Mouse (Mus musculus) ovary, postnatal 14 days (tissue): ENCODE measurements around the gene Sestd1.

ENCODE experiments used
- DNase-seq: peaks from one replicate; pipeline ENCODE4 v3.0.0; 2022; ENCODE audit warnings: low spot score

Gene Sestd1

DNA sequence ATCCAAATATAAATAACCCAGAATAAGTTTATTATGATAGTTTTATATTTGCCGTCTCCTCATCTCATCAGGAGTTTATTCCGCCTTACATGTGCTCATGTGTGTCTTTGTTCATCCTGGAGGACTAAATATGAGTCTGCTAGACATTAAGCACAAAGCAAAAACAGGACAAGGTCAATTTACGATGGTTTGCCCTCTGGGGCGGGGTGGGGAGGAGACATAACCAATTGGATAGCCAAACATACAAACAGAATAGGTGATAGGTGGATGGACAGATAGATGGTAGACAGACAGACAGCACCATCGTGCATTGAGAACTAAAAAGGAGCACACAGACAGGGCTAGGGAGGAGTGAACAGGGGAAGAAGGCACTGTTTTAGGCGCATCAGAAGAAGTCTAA is 106.6 kb downstream of the Sestd1 start:
- DNase-seq = no peak

DNA sequence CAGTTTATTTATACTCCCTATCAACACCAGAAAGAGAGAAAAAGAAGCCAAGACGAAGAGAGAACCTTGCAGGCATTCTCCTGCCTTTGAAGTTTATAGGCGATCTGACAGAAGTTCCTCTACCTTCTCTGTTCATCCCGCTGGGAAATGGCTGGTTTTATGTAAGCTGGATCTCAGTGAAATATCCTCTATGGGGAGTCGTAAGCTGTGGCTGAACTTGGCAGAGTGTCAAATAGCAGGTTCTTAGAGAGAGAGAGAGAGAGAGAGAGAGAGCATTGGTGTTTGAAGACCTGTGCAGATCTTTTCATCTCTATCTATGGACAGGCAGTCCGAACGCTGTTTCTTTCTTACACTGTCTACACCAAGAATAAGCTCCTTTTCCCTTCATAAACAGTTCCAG is 107.0 kb downstream of the Sestd1 start:
- no peak for DNase-seq

DNA sequence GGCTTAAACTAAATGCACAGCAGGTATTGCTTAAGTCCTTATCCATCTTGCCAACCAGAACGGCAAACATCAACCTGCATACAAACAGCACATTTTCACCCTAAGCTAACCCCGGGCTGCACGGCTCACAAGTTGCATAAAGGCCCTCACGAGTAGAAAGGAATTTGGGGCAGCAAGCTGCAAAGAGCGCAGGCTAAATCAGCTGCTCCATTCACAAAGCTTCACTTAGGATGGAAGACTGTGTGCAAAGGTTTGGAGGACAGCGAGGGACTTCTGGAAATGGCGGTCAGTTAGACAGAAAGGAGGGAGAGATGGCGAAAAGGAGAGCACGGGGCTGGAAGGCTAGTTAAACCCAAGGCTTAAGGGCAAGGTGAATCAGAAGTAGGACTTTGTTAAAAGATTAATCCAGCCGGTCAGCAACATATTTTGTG is 108.1 kb downstream of the Sestd1 start:
- no peak for DNase-seq

DNA sequence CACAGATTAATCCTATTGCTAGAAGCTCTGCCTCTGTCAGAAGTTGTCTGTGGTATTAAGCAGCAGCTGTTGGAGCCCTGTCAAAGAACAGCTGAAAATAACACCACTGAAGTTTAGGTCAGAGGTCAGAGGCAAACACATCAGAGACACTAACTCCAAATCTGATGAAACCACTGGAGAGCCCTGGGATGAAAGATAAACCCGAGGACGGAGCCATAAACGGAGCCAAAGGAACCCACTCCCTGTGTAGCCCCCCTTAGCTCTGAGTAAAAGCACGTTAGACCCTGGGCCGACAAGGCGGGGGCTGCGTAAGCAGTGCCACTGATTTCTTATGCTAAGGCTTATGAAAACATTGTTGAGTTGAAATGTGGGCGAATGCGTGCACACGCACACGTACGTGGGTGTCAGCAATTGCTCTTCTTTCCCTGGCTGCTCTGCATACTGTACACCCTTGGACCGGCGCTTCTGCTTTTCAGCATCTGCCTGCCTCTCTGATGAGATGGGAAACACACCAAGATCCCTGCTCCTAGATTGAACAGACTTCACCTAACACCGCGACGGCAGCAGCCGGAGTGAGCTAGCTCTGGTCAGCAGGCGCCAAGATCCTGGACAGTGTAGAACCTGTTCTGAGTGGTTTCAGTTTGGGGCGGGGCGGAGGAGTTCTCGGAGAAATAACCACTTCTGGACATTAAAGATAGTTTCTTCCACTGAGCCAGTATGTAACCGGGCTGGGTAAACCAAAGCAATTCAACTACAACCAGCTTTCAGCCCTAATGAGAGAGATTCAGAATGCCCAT is 108.8 kb downstream of the Sestd1 start:
- DNase-seq = peak; percentile 17

DNA sequence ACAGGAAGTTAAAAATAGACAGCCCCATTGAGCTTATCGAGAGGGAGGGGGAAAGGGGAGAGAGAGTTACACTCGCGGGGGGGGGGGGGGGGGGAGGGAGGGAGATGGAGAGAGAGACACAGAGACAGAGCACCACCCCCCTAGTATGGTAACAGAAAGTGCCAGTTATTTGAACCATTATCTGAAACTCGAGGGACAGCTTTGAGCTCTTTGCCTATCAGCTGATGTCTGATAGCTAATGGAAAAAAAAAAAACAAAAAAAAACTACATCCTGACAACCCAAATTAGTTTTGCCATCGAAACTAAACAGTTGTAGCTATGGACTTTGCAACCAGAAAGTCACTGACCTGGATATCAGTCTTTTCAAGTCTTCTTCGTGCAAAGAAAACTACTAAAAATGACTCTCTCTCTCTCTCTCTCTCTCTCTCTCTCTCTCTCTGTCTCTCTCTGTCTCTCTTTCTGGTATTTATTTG is 109.7 kb downstream of the Sestd1 start, which contains the start of gene Ccdc141:
Ccdc141 (minus strand) TSS at position 4 of the 473 bp plus-strand sequence.
- DNase-seq = no peak

DNA sequence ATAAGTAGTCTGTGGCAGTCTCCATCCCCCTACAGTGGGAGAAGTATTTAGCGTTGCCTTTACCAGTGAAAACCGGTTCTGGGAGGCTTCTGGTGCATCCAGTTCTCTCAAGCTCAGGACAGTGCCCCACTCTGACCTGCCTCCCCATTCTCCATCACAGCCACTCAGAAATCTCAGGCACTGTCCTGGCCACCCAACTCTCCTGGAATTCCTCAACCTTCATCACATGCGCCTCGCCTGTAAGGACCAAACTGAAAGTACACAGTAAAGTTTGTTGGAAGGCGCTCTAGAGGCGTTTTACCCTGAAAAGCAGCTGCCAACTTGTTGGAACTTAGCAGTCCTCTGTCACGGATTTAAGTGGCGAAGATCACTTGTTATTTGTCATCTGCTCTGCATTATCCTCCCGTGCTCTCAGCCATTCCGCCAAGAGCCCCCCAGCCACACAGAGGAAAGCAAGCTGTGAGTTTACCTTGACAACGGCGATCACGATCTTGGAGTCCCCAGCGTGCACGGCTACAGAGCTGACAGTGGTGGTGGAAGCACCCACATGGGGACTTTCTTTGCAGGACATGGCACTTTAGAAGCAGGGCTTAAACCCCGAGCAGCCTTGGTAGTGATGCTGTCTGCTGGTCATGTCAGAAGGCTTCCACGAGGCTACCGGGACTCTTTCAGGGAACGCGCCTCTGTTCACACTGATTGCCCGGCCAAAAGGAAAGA is 110.3 kb downstream of the Sestd1 start:
- peak; percentile 21 for DNase-seq

DNA sequence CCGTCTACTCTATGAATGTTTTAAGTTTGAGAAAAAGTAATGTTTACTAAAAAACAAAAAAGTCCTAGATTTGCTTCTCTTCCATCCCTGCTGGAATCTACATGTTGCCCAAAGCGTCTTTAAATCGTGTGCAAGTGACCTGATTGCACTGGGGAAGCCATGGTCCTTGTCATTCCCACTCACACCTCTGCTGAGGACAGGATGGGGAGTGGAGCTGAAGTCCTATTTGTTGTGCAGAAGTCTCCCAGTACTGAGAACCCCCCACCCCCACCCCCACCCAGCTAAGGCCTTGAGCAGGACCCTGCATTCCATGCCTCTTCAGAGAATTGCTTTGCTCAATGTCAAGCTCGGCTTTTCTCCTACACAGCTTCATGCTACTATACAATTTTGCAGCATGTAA is 111.2 kb downstream of the Sestd1 start:
- DNase-seq = no peak

DNA sequence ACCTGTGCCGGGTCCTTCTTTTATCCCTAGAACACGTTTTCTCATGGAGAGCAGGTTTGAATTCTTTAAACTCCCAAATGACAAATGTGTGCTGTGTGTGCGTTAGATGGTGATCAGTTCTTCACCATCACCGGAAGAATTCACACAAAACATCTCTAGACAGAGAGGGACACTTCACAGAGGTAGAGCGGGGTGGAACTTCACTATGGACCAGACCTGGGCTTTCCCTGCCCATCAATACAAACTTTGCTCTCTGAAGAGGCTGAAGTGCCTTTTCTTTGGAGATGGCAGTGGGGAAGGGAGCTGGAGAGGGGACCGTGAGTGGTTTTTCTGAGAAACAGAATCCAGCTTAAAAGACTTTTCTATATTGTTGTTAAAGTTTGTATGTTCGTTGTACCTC is 111.6 kb downstream of the Sestd1 start:
- no peak for DNase-seq

DNA sequence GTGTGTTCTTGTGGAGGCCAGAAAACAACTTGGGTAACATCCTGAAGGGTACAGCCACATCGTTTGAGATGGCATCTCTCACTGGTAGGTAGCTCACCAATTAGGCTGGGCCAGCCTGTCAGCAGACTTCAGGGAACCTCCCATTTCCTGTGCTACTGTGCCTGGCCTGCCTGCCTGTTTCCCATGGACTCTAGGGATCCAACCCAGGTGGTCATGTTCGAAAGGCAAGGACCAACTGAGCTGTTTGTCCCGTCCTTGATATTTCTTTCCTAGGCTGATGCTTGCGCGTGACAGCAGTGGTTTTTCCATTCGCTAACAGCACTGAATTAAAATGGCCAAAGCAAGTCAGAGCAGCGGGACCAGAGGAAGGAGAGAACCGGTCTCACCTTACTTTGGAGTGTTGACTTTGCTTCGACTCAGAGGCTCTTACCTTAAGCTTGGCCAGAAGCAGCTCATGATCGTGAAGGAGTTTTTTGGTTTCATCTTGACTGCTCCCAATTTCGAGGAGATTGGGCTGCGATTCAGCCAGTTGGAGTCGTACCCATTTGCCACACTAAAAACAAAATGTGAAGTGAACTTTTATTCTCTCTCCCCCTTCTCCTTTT is 112.2 kb downstream of the Sestd1 start:
- no peak for DNase-seq

DNA sequence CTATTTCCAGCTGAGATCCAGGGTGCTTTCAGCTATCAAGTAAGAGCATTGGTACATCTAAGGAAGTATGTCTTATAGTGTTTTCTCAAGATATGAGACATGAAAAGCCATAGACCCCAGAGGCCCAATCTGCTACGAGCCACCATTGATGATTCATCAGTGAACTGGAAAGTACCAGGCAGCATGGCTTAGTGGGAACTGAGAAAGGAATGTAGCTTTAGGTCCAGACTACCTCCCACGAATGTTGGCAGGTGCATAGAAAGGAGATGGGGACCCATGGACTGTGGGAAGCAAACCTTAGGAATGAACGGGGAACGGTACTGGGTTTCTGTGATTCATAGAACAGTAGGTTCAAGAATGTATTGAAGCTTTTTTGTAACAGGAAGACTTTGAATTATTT is 114.0 kb downstream of the Sestd1 start:
- DNase-seq = no peak

DNA sequence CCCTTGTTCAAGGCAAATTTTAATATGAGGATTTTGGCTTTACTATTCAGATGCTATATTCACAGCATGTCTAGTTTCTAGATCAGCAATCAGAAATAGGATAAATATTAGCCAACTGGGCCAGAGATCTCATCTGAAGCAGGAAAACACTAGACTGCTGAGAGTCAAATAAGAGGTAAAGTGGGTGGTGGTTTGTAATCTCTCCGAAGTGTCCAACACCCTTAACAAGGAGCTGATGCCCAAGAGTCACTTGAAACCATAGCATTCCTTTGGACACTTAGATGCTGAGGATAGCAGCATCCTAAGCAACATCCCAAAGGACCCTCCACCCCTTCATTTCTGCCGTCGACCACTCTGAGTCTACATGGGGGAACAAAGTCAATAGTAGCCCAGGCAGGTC is 115.7 kb downstream of the Sestd1 start:
- no peak for DNase-seq

DNA sequence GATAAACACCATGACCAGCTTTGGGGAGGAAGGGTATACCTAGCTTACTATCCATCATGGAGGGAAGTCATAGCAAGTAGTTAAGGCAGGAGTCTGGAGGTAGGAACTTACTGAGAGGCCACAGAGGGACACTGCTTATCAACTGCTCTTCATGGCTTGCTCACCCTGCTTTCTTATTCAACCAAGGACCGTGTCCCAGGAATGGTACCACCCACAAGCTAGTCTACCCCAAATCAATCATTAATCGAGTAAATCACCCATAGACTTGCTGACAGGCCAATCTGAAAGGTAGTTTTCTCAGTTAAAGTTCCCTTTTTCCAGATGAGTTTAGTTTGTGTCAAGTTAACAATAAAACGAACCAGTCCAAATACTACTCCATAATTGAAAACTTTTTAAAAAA is 117.0 kb downstream of the Sestd1 start:
- DNase-seq = no peak

DNA sequence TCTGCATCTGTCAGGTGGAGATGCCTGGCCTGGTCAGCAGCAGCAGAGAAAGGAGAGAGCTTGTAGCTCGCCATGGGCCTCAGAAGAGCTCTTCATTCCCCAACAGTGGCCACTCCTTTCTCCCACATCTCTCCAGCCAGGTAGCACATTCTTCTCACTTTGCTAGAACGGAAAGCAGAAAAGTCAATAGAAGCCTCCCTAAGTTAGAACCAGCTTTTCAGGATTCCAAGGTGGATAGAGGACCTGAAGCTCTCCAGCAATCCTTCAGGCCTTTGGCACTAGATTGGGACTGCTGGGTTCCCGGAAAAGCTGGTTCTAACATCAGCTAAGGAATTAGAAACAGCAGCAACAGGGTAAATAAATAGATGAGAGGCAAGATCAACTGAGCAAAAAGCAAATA is 118.3 kb downstream of the Sestd1 start:
- DNase-seq = no peak

DNA sequence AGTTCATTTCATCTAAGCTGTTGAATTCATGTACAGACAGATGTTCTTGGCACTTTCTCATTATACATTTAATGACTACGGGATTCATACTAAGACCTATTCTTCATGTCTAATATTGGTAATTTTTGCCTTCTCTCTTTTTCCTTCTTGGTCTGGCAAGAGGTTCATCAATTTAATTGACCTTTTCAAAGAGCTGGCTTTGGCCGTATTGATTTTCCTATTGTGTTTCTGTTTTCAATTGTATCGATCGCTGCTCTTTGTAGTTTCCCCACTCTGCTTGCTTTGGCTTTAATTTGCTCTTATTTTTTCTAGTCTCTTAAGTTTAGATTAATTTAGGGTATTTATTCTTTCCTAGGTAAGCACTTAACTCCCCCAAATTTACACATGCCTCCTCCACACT is 122.8 kb downstream of the Sestd1 start:
- no peak for DNase-seq

DNA sequence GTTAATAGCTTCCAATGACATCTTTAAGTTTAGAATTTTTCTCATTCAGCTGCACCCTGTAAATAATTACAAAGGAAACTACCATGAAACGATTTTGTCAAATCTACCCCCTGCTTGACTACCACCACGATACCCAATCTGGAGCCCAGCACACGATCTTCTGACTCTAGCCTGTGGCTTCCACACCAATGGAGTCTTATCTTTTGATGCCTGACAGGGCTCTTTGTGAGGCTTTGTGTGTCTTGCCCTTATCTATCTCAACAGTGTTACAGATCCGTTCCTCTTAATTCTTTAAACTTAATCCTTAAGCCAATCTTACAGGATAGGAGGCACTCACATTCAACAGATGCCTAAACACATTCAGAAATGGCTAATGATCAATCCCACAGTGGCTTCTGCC is 126.3 kb downstream of the Sestd1 start:
- DNase-seq = no peak

DNA sequence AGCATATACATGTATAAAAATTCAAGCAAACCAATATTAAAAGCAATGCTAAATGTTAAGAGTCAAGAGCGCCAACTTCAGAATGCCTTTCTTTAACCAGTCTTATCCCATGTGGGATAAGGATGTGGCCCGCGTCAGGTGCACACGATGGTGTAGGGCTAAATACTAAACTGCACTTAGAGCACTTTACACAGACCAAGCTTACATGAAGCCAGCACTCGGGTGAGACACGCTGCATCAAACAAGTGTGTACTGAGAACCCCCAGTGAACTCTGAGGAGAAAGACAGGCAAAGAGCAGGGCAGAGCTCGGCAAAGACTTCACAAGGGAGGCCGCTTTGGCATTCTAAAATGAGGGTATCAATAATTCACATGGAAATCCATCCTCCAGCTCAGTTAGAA is 129.1 kb downstream of the Sestd1 start:
- DNase-seq = no peak

DNA sequence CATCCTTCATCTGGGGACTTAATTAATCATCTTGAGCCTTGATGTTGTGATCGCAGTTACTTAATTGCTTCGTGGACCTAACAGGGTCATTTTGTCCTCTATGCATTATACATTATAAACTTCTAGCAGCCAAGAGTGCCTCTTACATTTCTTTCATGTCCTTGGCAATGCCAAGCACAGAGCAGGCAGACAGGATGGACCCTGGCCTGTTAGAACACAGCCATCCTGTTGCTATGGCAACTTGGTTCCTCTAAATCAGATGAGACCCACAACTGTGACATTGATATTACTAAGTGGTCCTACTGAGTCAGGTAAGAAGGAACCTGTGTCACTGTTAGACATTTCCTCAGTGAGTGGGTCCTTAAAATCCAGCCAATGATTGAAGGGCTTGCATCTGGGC is 130.8 kb downstream of the Sestd1 start:
- DNase-seq = no peak

DNA sequence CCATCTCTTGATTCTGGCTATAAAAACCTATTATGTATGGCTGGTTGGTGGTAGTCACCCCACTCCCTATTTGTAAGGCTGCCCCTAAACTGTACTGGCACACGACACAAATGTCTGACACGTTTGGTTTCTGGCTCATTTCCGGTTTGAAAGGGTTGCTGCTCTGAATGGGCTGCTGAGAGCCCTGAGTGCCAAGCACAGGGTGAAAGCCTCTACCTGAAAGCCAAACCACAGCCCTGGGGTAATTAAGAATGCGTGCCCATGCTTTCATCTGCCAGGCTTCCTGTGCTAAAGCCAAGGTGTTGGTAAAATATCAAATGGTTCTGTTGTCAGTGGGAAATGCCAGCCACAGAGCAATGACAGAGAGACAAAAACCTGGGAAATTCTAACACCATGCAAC is 132.2 kb downstream of the Sestd1 start:
- no peak for DNase-seq

DNA sequence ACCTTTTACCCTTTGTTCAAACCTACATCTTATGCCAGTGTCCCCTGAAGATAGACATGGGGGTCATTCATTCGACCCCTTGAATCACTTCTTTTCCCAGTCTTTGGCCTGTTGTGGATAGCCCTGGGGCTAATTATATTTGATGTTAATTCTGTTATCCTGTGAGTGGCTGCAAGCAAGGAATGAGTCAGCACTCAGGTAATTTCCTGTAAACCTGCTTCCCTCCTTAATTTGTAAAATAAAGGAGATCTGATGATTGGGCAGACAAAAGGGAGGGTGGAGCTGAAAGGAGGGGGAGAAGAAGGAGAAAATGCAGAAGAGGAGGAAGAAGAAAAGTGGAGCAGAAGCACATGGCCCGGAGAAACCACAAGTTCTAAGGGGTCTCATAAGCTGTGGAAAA is 133.4 kb downstream of the Sestd1 start:
- no peak for DNase-seq

DNA sequence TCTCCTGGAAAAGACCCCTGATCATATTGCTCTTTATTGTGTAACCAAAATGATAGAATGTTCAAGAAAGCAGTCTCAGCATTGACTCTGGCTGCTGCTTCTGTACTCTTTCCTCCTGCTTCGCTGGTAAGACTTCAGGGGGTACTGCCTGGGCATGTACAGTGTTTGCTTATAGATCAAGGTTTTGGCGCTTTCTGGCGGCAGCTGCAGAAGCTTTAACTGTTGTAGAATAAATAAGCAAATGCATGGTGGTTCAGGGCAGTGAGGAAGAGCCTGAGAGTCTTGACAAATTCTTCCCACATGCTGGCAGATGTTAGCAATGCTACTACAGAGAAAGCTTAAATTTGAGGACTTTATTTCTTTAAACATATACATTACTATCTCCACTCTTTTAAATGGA is 134.1 kb downstream of the Sestd1 start:
- DNase-seq = no peak

DNA sequence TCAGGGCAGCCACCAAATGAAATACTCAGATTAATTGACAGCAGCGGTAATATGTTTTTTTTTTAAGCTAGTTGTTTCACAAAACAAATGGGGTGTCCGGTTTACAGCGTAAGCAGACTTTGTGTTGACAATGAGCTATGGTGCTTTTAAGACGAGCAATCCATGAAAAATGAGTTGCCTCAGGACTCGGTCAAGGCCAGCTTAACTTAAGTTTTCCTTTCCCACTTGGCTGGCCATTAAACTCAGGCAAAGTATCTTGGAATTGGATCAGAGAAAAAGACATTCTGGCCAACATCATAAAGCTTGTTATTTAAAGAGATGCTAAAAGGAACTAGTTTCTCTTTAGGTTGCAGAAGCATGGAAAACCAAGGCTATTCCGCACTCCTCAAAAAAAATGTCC is 136.9 kb downstream of the Sestd1 start:
- DNase-seq = no peak

DNA sequence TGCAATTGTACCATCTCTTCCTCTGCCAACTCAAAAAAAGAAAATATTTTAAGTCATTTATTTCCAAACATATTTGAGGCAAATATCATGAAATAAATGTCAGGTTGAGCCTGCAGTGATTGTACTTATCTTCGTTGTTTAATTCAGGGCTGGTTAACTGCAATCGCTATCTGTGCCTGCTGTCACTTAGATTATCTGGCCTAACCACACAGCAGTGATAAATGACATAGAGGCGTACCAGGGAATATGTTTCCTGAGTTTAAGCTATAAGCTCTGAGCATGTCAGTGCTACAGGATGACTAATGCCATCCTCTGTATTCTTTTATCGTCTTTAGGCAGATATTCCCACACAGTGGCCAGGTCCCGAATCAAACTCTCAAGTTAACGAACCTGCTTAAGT is 141.5 kb downstream of the Sestd1 start:
- DNase-seq = no peak

DNA sequence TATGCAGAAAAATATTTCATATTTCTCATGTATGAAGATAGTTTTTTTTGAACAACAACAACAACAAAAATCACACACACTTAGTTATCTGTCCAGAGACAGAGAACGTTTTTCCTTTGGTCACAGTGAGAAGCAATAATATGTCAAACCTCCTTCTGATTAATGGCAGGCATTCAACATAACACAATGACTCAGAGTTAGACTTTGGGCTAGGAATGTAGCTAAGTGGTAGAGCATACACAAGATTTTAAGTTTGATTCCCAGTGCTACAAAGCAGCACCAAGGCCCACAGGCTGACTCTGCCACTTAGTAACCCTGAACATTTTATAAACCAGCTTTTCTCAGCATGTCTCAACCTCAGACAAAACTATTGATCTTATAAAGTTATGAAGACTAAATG is 145.5 kb downstream of the Sestd1 start:
- DNase-seq = no peak
